Mouse (Mus musculus) heart, embryonic 13.5 days (tissue): ENCODE measurements around the gene Tesk1. TPM values are rescaled to one million over a fixed set of nuclear protein-coding genes. Genes with fewer than 3 reads are reported as not detected.
A peak's percentile ranks its signal among the peaks of the same experiment; 100 is the strongest.

Experiments
- ATAC-seq: fragments of 200-750 bp; cut with Nextera tagmentation; 2 replicates; pipeline ENCODE4 v1.8.0; 2017; ENCODE audit warnings: moderate TSS enrichment; ENCODE audit not compliant: insufficient number of reproducible peaks, low FRiP score, low TSS enrichment; ENCODE audit errors: extremely low read depth
- H3K27ac ChIP-seq: fragments of 300-500 bp; sonication (generic); replicated peaks from 2 replicates; pipeline ENCODE4 v1.5.1; 2015; ENCODE audit warnings: moderate library complexity, mild to moderate bottlenecking, inconsistent platforms
- H3K27me3 ChIP-seq: fragments of 300-500 bp; sonication (generic); replicated peaks from 2 replicates; pipeline ENCODE4 v1.6.1; 2015; ENCODE audit warnings: mild to moderate bottlenecking, inconsistent platforms
- H3K36me3 ChIP-seq: fragments of 300-500 bp; sonication (generic); 2 replicates; pipeline ENCODE4 v1.6.1; 2015; ENCODE audit warnings: mild to moderate bottlenecking, inconsistent platforms
- H3K4me1 ChIP-seq: fragments of 300-500 bp; sonication (generic); 2 replicates; pipeline ENCODE4 v1.6.1; 2015; ENCODE audit warnings: inconsistent platforms
- H3K4me2 ChIP-seq: fragments of 300-500 bp; sonication (generic); 2 replicates; pipeline ENCODE4 v1.6.1; 2015; ENCODE audit warnings: inconsistent platforms, mild to moderate bottlenecking, moderate library complexity
- H3K4me3 ChIP-seq: fragments of 300-500 bp; sonication (generic); 2 replicates; pipeline ENCODE4 v1.5.1; 2015; ENCODE audit warnings: moderate library complexity, mild to moderate bottlenecking, inconsistent platforms
- H3K9ac ChIP-seq: fragments of 300-500 bp; sonication (generic); 2 replicates; pipeline ENCODE4 v1.6.1; 2015; ENCODE audit warnings: inconsistent platforms, mild to moderate bottlenecking, moderate library complexity
- H3K9me3 ChIP-seq: fragments of 300-500 bp; sonication (generic); 2 replicates; pipeline ENCODE4 v1.6.1; 2016; ENCODE audit warnings: inconsistent platforms
- WGBS: fragments of 180-500 bp; shearing (Covaris S2); methylation state at CpG from one replicate; pipeline ENCODE4 v1.1.7; 2015; ENCODE audit warnings: mixed read lengths; 5-methylcytosine and 5-hydroxymethylcytosine counted together
- polyA plus RNA-seq: library from polyadenylated mRNA; unstranded; fragments of >200 nt; fragmentation: Nextera tagmentation; extraction: Ambion mirVana; gene quantifications from 2 replicates; pipeline ENCODE4 v1.2.1, GENCODE M21; 2015

The Tesk1 gene
- polyA plus RNA-seq, 1 experiment from 2014 or later: 3.8 TPM

DNA sequence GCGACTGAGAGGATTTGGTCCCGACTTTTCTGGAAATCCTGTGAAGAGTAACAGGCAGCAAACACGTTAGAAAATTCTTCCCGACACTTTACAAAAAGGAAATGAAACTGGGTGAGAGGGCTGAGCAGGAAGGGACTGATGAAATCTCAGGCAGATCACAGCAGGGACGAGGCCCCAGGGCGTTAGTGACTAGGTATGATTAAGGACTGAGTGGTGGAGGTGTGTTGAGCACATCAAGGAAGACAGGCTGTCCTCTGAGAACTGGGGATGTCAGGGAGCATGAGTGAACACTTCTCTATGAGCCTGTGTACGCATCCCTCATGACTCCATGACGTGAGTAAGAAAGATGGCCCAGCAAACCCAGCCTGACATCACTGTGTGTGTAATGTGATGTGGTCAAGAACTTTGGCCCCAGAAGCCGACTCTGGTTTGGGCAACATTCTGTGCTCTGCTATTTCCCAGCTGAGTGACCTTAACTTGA lies 21.9 kb upstream of the Tesk1 start:
- no peak for ATAC-seq
- H3K27ac ChIP-seq: 0 out of 2 replicates have a peak overlapping the region, but pooled peaks have one; percentile 8

GRCm38 (mm10) chr4:43420305-43420704 lies 21.4 kb upstream of the Tesk1 start:
- Histone ChIP-seq H3K4me1 (peaks cover 38% of the 10 kb centered on the region), H3K4me3 (no peak overlapping the region), H3K36me3 (peaks cover 69% of the 10 kb centered on the region), H3K27ac (0 out of 2 replicates have a peak overlapping the region, but pooled peaks have one; percentile 6), H3K9me3 (no peaks in the 10 kb centered on the region), H3K4me2 (no peak overlapping the region), H3K27me3 (peaks cover 22% of the 10 kb centered on the region), H3K9ac (peak overlapping the region; percentile 56)
- 5% methylated on average over 6 of the region's 6 CpGs for WGBS
- no peak for ATAC-seq

More for the DNA sequence above, 21.9 kb upstream of the Tesk1 start:
- peaks cover 69% of the 10 kb centered on the region for H3K36me3 ChIP-seq
- no peak overlapping the region for H3K4me3 ChIP-seq
- 0 out of 2 replicates have a peak overlapping the region, but pooled peaks have one; percentile 5 for H3K4me2 ChIP-seq
- H3K27me3 ChIP-seq: peaks cover 17% of the 10 kb centered on the region
- peaks cover 38% of the 10 kb centered on the region for H3K4me1 ChIP-seq
- WGBS: 57% methylated on average over 9 of the region's 9 CpGs
- no peaks in the 10 kb centered on the region for H3K9me3 ChIP-seq
- H3K9ac ChIP-seq: peak overlapping the region; percentile 56

- peaks cover 36% of the 10 kb centered on the region for H3K27me3 ChIP-seq
- WGBS: 63% methylated on average over 28 of the region's 28 CpGs
- H3K27ac ChIP-seq: no peak overlapping the region
- no peak overlapping the region for H3K4me2 ChIP-seq
- peaks cover 43% of the 10 kb centered on the region for H3K4me1 ChIP-seq
- H3K4me3 ChIP-seq: no peak overlapping the region
- H3K9me3 ChIP-seq: no peaks in the 10 kb centered on the region
- peaks cover 69% of the 10 kb centered on the region for H3K36me3 ChIP-seq
- H3K9ac ChIP-seq: no peak overlapping the region
- ATAC-seq: no peak
Measured at GRCm38 (mm10) chr4:43421632-43422240, 20.0 kb upstream of the Tesk1 start.

GRCm38 (mm10) chr4:43423267-43423934 lies 18.3 kb upstream of the Tesk1 start:
- Histone ChIP-seq H3K27ac (no peak overlapping the region), H3K36me3 (peaks cover 71% of the 10 kb centered on the region), H3K4me2 (no peak overlapping the region), H3K9me3 (no peaks in the 10 kb centered on the region), H3K4me1 (peaks cover 38% of the 10 kb centered on the region), H3K4me3 (no peak overlapping the region), H3K27me3 (peaks cover 53% of the 10 kb centered on the region), H3K9ac (no peak overlapping the region)
- WGBS: 80% methylated on average over 20 of the region's 20 CpGs
- ATAC-seq: no peak

DNA sequence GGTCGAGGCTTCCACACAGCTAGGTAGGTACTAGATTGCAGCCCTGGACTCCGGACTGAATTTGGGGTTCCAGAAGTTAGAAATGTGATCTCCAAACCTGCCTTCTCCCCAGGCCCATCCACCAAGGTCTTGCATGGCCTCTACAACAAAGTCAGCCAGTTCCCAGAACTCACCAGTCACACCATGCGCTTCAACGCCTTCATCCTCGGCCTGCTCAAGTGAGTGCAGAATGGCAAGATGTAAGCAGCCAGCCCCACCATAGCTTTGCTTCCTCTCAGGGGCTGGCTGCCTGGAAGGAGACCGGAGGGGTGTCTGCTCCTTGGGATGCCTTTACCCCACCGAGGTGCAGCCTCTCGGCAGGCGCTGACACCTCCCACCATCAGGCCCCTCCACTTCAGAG lies 17.7 kb upstream of the Tesk1 start:
- Histone ChIP-seq H3K27me3 (peaks cover 57% of the 10 kb centered on the region), H3K27ac (no peak overlapping the region), H3K4me1 (peaks cover 38% of the 10 kb centered on the region), H3K9me3 (no peaks in the 10 kb centered on the region), H3K4me3 (no peak overlapping the region), H3K4me2 (no peak overlapping the region), H3K36me3 (peaks cover 68% of the 10 kb centered on the region), H3K9ac (no peak overlapping the region)
- ATAC-seq: no peak
- WGBS: 70% methylated on average over 9 of the region's 9 CpGs

GRCm38 (mm10) chr4:43425197-43425596 lies 16.5 kb upstream of the Tesk1 start:
- Histone ChIP-seq H3K27me3 (peaks cover 64% of the 10 kb centered on the region), H3K4me1 (peaks cover 29% of the 10 kb centered on the region), H3K27ac (no peak overlapping the region), H3K4me2 (peak overlapping the region; percentile 39), H3K4me3 (no peak overlapping the region), H3K9ac (peak overlapping the region; percentile 48; the same call in 1 of the 2 replicates), H3K36me3 (peaks cover 61% of the 10 kb centered on the region), H3K9me3 (no peaks in the 10 kb centered on the region)
- WGBS: 33% methylated on average over 14 of the region's 14 CpGs
- no peak for ATAC-seq

DNA sequence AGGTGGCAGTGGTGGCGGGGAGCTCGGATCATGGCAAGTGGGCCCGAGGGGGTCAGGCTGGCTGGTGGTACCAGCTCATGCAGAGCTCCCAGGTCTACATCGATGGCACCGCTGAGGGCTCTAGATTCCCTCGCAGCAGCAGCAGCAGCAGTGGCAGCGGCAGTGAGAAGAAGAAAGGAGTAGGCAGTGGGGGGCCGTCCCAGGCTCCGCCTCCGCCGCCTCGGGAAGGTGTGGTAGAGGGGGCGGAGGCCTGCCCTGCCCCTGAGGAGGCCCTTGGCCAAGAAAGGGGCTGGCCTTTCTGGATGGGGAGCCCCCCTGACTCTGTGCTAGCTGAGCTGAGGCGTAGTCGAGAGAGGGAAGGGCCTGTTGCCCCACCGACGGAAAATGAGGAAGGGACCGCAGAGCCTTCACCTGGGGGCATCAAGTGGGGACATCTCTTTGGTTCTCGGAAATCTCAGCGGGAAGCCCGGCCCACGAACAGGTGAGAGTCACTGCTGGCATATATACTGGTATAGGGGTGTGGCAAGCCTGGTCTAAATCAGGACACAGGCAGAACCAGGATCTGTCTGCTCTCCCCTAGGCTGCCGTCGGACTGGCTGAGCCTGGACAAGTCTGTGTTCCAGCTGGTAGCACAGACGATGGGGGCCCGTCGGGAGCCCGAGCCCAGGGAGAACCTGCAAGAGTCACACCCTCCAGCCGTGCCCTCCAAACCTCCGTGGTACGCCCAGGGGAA lies 15.9 kb upstream of the Tesk1 start:
- ATAC-seq: no peak
- Histone ChIP-seq H3K9ac (peak overlapping the region; percentile 48; the same call in 1 of the 2 replicates), H3K4me1 (peaks cover 26% of the 10 kb centered on the region), H3K27me3 (peaks cover 68% of the 10 kb centered on the region), H3K9me3 (no peaks in the 10 kb centered on the region), H3K36me3 (peaks cover 61% of the 10 kb centered on the region), H3K4me3 (no peak overlapping the region), H3K27ac (no peak overlapping the region), H3K4me2 (peak overlapping the region; percentile 39)
- 36% methylated on average over 31 of the region's 31 CpGs for whole genome bisulfite sequencing

DNA sequence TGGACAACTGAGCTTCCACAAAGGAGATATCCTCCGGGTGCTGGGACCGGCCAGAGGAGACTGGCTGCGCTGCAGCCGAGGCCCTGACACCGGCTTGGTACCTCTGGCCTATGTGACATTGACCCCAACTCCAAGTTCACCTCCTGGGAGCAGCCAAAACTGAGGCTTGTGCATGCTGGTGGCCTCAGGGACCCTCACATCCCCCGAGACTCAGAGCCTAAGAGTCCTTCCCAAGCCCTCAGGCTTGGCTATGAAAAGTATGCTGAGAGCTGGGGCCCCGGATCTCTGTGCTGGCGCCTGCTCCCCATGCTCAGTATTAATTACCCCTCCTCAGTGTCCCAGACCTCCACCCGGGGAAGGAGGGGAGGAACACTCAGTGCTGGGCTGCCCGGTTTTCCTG lies 15.3 kb upstream of the Tesk1 start:
- Histone ChIP-seq H3K27ac (no peak overlapping the region), H3K27me3 (peaks cover 68% of the 10 kb centered on the region), H3K9me3 (no peaks in the 10 kb centered on the region), H3K36me3 (peaks cover 58% of the 10 kb centered on the region), H3K4me1 (peaks cover 26% of the 10 kb centered on the region), H3K9ac (no peak overlapping the region), H3K4me2 (no peak overlapping the region), H3K4me3 (no peak overlapping the region)
- no peak for ATAC-seq
- WGBS: 60% methylated on average over 10 of the region's 10 CpGs

- no peak for ATAC-seq
- 29% methylated on average over 23 of the region's 23 CpGs for WGBS
- Histone ChIP-seq H3K4me1 (peaks cover 28% of the 10 kb centered on the region), H3K9me3 (no peaks in the 10 kb centered on the region), H3K4me3 (no peak overlapping the region), H3K9ac (0 out of 2 replicates have a peak overlapping the region, but pooled peaks have one; percentile 1), H3K27ac (no peak overlapping the region), H3K36me3 (peaks cover 46% of the 10 kb centered on the region), H3K27me3 (peaks cover 68% of the 10 kb centered on the region), H3K4me2 (no peak overlapping the region; the same call in 1 of the 2 replicates)
Measured at GRCm38 (mm10) chr4:43427501-43428179, 14.1 kb upstream of the Tesk1 start.

- no peak; the same call in 1 of the 2 replicates for ATAC-seq
- 37% methylated on average over 16 of the region's 16 CpGs for whole genome bisulfite sequencing
- peaks cover 40% of the 10 kb centered on the region for H3K36me3 ChIP-seq
- no peak overlapping the region for H3K4me3 ChIP-seq
- H3K27ac ChIP-seq: no peak overlapping the region
- H3K9ac ChIP-seq: peak overlapping the region; percentile 37; the same call in 1 of the 2 replicates
- H3K27me3 ChIP-seq: peaks cover 66% of the 10 kb centered on the region
- peaks cover 28% of the 10 kb centered on the region for H3K4me1 ChIP-seq
- H3K9me3 ChIP-seq: no peaks in the 10 kb centered on the region
- H3K4me2 ChIP-seq: peak overlapping the region; percentile 46
Measured at GRCm38 (mm10) chr4:43428180-43428861, 13.4 kb upstream of the Tesk1 start.
